Mouse (Mus musculus) adrenal gland, postnatal 4 days (tissue): ENCODE measurements around the gene Plcd1. TPM values are rescaled to one million over a fixed set of nuclear protein-coding genes. Genes with fewer than 3 reads are reported as not detected.

ENCODE experiments used
- DNase-seq, 2 experiments: peaks; one replicate each; pipeline ENCODE4 v3.0.0; 2021 to 2022; ENCODE audit warnings: low spot score in 2 of 2, mixed read lengths in 2 of 2
- microRNA-seq: library from miRNA; unstranded; fragments of <30 nt; microRNA quantifications from one replicate; pipeline ENCODE4 v1.2.0, GENCODE M21; 2021
- total RNA-seq, 2 experiments: library from RNA; stranded (reverse); gene quantifications; 2 replicates each; pipeline ENCODE4 v1.2.3; 2021

Gene Plcd1
- total RNA-seq, 2 experiments from 2014 or later = 9.7 to 12.7 TPM

DNA sequence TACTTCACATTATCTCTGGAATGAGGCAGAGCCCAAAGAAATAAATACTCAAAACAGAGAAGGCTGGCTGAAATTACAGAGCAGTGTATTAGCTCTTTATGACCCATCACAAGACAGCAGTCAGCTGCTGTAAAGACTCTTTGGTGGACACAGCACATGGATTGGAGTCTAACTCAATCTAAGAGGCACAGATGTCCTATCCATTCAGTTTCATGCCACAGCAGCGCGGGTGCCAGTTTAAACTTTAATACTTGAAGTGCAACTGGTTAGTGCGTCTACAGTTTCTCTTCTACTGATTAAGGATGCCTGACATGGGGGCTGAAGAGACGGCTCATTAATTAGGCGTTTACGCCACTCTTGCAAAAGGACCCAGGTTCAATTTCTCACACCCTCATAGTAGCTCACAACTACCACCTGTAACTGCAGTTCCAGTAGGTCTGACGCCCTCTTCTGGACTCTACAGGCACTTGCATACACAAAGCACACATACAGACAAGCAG, 67.4 kb downstream of the Plcd1 start:
- no peak for DNase-seq

- DNase-seq = no peak
Measured at GRCm38 (mm10) chr9:119025263-119025662, 68.0 kb downstream of the Plcd1 start.

DNA sequence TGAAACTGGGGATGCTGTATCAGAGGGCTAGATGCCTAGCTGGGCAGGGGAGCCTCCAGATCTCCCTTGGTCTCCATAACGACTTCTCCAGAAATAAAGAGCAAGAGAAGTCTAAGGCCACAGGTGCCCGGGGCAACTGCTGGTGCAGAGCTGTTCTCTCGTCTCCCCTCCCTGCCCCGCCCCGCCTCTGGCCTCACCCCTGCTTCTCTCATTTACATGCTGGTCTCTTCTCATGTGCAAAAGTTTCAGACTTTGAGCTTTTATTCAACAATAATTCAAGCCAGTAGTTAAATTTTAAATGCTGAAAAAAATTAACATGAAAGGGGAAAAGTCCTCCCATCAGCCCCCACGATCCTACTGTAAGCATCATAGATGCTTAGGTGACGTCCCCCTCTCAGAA, 71.6 kb downstream of the Plcd1 start:
- DNase-seq = no peak

Small RNAs within 50 kb of the gene (microRNA-seq; reads per million reads assigned to microRNA genes)
- 7.6 reads per million, percentile 20 among the genes with 10 or more reads in this experiment for gene Mir26a-1

Other genes starting within 250 kb of the Plcd1 start
- gene Ctdspl, start 167.0 kb downstream of the Plcd1 start, total RNA-seq = 10 to 100 TPM; 32.5 to 37.4 TPM
- gene Vill, start 40.7 kb downstream of the Plcd1 start, total RNA-seq = 10 to 100 TPM in 1 of 2 experiments, 1 to 10 TPM in 1; 3.2 to 10.1 TPM
- 1 to 10 TPM; 1.1 to 2.7 TPM for gene Dlec1, start 9.0 kb upstream of the Plcd1 start, total RNA-seq
- 10 to 100 TPM; 15.9 to 23.3 TPM for gene Acaa1b, start 63.6 kb upstream of the Plcd1 start, total RNA-seq
- gene Gm47289, start 65.7 kb upstream of the Plcd1 start, total RNA-seq = not detected
- 1 to 10 TPM in 1 of 2 experiments, not detected in 1; 2.1 TPM for gene Slc22a13, start 115.6 kb upstream of the Plcd1 start, total RNA-seq
- gene Oxsr1, start 228.9 kb upstream of the Plcd1 start, total RNA-seq = 10 to 100 TPM; 36.0 to 39.5 TPM
- gene Acaa1a, start 246.2 kb upstream of the Plcd1 start, total RNA-seq = 100 to 1,000 TPM; 115 to 119 TPM
- 10 to 100 TPM; 29.4 to 31.3 TPM for gene Myd88, start 247.9 kb upstream of the Plcd1 start, total RNA-seq